Mouse (Mus musculus) thymus, adult 2 months (tissue): ENCODE results near the gene Rwdd2b.

Source experiments
- CTCF ChIP-seq: fragments of 200-500 bp; IDR thresholded peaks from 2 replicates; pipeline ENCODE4 v1.5.1; 2012; ENCODE audit warnings: mild to moderate bottlenecking, control low read depth, low read length, moderate library complexity, borderline replicate concordance; ENCODE audit not compliant: control insufficient read depth, poor library complexity, insufficient read depth; ENCODE audit errors: extremely low read depth
- POLR2A ChIP-seq: fragments of 200-500 bp; IDR thresholded peaks from 2 replicates; pipeline ENCODE4 v1.6.1; 2012; ENCODE audit warnings: mild to moderate bottlenecking, low read length, control low read depth, moderate library complexity; ENCODE audit not compliant: control insufficient read depth, poor library complexity, insufficient read depth; ENCODE audit errors: extremely low read depth

DNA sequence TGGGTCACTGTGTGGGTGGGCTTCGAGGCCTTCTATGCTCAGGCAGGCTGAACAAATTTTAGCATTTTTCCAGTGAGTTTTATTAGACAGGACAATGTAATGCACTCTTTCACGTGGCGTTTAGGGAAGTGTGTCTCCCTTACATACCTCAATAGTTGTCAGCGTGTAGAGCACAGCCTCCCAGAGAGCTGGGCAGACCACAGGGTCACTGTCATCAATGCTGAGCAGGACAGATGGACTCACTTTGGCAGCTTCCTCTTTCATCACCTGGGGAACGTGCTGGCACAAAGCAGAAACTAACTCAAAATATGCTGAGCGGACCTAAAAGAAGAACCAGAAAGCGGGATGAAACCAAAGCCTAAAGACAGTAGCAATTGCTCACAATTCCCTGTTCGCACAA is 19.7 kb downstream of the Rwdd2b start:
- TF ChIP-seq CTCF: no peak
- no peak for TF ChIP-seq POLR2A
